Mouse (Mus musculus): ENCODE results near the gene Vmn1r1. TPM values are rescaled to one million over a fixed set of nuclear protein-coding genes. Genes with fewer than 3 reads are reported as not detected.
"Not testable (repeated sequence)": the region's sequence is repeated elsewhere in the genome, so short reads cannot be mapped to it uniquely, and the experiment has no call there.

Vmn1r1 gene
- not detected in 2 replicates for polyA plus RNA-seq (2016; fragmentation: Nextera tagmentation; extraction: Ambion mirVana)

DNA sequence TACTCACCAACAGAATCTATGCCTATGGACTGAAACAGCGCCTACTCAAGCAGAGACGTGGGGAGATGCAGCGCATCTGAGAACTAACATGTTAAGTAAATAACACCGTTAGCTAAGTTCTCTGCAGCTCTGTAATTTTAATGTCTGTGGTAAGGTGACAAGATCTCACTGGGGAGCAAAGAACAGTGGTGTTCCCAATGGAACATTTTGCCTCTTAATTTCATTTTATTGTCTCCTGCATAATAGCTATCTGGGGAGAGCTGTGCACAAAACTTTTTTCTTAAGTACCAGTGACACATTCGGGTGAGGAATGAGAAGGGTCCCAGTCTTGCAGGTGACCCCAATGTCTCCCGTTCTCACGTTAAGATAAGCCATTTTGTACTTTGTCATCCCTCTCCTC, at the start of gene Vmn1r1:
Gene Vmn1r1, minus strand, starts transcription at position 101 of the 400 bp plus-strand sequence.
- no peak for DNase-seq (ENCODE audit: extremely low spot score, low spot score)
- 0 out of 2 replicates have a peak, but pooled peaks cover 5% of the 10 kb centered on the region for H3K4me1 ChIP-seq
- no peak within 1 kb of the TSS for H3K27ac ChIP-seq
- 87% methylated on average over 7 of the region's 7 CpGs for WGBS
- H3K4me3 ChIP-seq: no peak within 1 kb of the TSS
- no peaks in the 10 kb centered on the region for H3K9me3 ChIP-seq
- H3K36me3 ChIP-seq (replicated peaks): no peaks in the 10 kb centered on the region
- H3K27me3 ChIP-seq (ENCODE audit: poor library complexity, severe bottlenecking): no peaks in the 10 kb centered on the region

DNA sequence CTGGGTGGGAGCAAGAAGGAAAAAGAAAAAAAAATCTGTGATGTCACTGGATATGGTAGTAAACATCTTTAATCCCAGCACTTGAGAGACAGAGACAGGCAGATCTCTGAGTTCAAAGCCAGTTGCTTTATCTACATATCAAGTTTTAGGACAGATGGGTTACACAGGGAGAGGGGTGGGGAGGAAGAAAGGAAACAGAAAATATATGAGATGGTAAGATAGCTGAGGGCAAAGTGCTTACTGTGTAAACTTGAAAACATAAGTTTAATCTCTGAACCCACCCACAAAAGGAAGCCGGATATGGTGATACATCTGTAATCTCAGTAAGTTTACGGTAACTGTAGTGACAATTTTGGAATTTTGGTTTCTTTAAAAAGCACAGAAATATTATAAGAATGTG, 46.0 kb upstream of the Vmn1r1 start:
- no peak for DNase-seq (ENCODE audit: extremely low spot score, low spot score)
- no peak overlapping the region for H3K4me3 ChIP-seq
- H3K36me3 ChIP-seq (replicated peaks): no peaks in the 10 kb centered on the region
- WGBS: 94% methylated on average over 2 of the region's 2 CpGs
- H3K27me3 ChIP-seq (ENCODE audit: poor library complexity, severe bottlenecking): no peaks in the 10 kb centered on the region
- no peak overlapping the region for H3K27ac ChIP-seq
- no peaks in the 10 kb centered on the region for H3K9me3 ChIP-seq
- H3K4me1 ChIP-seq: no peaks in the 10 kb centered on the region

DNA sequence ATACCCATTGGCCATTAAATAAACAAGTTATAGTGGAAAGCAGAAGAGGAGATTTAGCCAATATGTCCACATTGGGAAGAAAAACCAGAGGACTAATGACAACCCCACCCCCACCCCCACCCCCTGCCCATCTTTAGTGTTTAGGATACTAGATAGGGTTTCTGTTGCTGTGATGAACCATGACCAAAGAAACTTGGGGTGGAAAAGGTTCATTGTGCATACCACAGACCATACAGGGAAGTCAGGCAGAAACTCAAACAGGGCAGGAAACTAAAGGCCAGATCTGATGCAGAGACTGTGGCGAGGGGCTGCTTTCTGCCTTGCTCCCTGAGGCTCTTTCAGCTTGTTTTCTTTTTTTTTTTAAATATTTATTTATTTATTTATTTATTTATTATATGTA, 28.3 kb upstream of the Vmn1r1 start:
- WGBS: 82% methylated on average over 1 of the region's 1 CpGs
- no peak for DNase-seq (ENCODE audit: extremely low spot score, low spot score)
- no peak overlapping the region for H3K4me3 ChIP-seq
- no peaks in the 10 kb centered on the region for H3K36me3 ChIP-seq (replicated peaks)
- peaks cover 9% of the 10 kb centered on the region; the same call in 1 of the 2 replicates for H3K4me1 ChIP-seq
- H3K27me3 ChIP-seq (ENCODE audit: poor library complexity, severe bottlenecking): no peaks in the 10 kb centered on the region
- peaks cover under 1% of the 10 kb centered on the region; the same call in 1 of the 2 replicates for H3K9me3 ChIP-seq
- no peak overlapping the region for H3K27ac ChIP-seq

DNA sequence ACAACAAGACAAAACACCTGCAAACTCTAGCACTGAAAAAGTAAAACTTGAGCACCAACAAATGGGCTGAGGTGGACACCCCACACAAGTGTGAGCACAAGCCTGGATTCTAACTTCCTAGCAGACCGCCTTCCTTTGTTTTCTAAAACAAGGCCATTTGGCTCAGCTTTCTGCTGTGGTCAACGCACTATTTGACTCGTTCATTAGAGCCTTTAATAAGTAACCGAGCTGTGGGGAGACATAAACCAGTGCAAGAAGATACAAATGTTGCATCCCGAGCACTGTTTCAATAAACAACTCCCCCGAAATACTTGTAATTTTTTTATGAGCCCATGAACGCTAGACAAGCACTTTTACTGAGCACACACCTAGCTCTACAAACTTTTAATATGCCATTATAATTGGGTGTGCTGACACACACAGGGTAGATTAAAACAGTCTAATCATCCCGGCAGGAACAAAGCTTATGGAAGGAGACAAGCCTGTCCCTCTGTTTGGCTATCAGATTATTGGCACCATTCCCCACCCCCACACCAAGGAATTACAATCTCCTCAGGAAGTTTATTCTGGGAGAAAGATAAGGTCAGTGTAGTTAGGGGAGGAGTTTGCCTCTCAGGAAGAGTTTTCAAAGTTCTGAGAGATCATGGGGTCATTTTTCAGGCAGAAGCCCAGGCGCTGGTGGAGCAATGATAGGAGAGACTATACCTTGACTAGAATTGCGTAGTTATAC, 27.7 kb upstream of the Vmn1r1 start:
- H3K27ac ChIP-seq: no peak overlapping the region
- no peak for DNase-seq (ENCODE audit: extremely low spot score, low spot score)
- 81% methylated on average over 10 of the region's 10 CpGs for WGBS
- H3K36me3 ChIP-seq (replicated peaks): no peaks in the 10 kb centered on the region
- H3K27me3 ChIP-seq (ENCODE audit: poor library complexity, severe bottlenecking): no peaks in the 10 kb centered on the region
- peaks cover 7% of the 10 kb centered on the region; the same call in 1 of the 2 replicates for H3K9me3 ChIP-seq
- H3K4me1 ChIP-seq: peaks cover 9% of the 10 kb centered on the region; the same call in 1 of the 2 replicates
- no peak overlapping the region for H3K4me3 ChIP-seq

DNA sequence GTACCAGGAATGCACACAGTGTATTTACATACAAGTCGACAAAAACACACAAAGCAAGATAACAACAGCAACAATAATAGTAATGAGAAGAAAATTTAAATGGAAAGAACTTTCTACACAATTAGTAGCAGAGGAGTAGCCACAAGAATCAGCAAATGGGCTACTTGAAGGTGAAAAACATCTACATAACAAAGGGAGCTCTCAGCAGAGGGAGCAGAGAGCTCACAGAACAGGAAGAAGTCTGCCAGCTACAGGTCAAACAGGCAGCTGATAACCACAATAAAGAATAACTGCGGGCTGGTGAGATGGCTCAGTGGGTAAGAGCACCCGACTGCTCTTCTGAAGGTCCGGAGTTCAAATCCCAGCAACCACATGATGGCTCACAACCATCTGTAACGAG, 26.9 kb upstream of the Vmn1r1 start:
- no peak for DNase-seq (ENCODE audit: extremely low spot score, low spot score)
- Histone ChIP-seq H3K27ac (no peak overlapping the region), H3K4me3 (no peak overlapping the region), H3K36me3 (replicated peaks) (no peaks in the 10 kb centered on the region), H3K27me3 (ENCODE audit: poor library complexity, severe bottlenecking) (no peaks in the 10 kb centered on the region), H3K9me3 (peaks cover 7% of the 10 kb centered on the region; the same call in 1 of the 2 replicates), H3K4me1 (peaks cover 9% of the 10 kb centered on the region; the same call in 1 of the 2 replicates)
- WGBS: 85% methylated on average over 5 of the region's 5 CpGs

DNA sequence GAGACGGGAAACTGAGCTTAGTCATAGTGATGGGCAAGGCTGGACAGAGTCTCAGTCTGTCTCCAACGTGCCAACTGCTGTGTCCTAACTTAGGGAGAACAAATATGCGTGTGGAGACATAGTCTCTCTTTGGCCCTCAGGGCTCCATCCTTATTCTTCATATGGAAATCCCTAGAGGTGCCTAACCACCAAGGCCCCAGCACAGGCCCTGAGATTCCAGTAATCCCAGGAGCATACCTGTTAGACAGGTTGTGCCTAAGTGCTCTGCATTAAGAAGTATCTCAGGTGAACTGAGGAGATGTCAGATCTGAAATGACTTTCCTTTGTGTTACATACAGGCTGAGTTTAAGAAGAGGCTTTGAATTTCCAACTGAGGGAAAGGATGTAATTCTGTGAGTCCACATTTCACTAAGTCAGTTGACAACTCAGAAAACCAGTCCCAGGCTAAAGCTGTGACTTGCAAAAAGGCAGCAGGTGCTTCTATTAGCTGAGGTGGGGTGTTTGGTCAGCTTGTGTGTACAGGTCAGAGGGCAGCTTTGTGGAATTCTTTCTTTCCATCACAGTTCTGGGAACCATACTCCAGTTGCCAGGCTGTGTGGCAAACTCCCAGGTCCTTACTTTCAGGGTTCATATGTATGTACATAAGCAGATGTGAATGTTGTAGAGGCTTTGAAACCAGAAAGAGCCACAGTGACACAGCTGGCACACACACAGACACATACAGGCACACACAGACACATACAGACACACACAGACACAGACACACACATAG, 25.6 kb upstream of the Vmn1r1 start:
- H3K9me3 ChIP-seq: peaks cover 7% of the 10 kb centered on the region; the same call in 1 of the 2 replicates
- no peak for DNase-seq (ENCODE audit: extremely low spot score, low spot score)
- H3K27ac ChIP-seq: no peak overlapping the region
- H3K36me3 ChIP-seq (replicated peaks): no peaks in the 10 kb centered on the region
- H3K4me1 ChIP-seq: peaks cover 9% of the 10 kb centered on the region; the same call in 1 of the 2 replicates
- 73% methylated on average over 3 of the region's 3 CpGs for WGBS
- no peaks in the 10 kb centered on the region for H3K27me3 ChIP-seq (ENCODE audit: poor library complexity, severe bottlenecking)
- no peak overlapping the region for H3K4me3 ChIP-seq

DNA sequence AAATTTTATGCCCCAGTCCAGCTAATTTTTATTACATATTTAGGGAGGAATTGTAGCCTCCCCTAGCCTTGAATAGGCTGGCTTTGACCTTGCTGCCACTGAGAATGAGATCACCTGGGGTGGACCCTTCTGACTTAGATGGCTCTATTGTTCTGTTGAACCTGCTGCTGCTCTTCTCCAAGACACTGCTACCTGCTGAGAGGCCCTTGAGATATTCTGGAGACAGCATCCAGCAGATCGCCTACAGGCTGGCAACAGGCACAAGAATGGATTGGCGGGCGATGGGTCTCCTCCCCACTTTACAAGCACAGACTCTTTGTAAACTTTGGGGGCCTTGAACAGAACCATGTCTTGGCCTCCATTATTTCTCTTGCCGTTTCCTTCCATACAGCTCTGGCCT, 18.2 kb upstream of the Vmn1r1 start:
- H3K4me3 ChIP-seq; H3K27ac ChIP-seq; DNase-seq (ENCODE audit: extremely low spot score, low spot score); H3K4me1 ChIP-seq; H3K36me3 ChIP-seq (replicated peaks); H3K9me3 ChIP-seq; H3K27me3 ChIP-seq (ENCODE audit: poor library complexity, severe bottlenecking): not testable (repeated sequence)
- 71% methylated on average over 4 of the region's 4 CpGs for WGBS

DNA sequence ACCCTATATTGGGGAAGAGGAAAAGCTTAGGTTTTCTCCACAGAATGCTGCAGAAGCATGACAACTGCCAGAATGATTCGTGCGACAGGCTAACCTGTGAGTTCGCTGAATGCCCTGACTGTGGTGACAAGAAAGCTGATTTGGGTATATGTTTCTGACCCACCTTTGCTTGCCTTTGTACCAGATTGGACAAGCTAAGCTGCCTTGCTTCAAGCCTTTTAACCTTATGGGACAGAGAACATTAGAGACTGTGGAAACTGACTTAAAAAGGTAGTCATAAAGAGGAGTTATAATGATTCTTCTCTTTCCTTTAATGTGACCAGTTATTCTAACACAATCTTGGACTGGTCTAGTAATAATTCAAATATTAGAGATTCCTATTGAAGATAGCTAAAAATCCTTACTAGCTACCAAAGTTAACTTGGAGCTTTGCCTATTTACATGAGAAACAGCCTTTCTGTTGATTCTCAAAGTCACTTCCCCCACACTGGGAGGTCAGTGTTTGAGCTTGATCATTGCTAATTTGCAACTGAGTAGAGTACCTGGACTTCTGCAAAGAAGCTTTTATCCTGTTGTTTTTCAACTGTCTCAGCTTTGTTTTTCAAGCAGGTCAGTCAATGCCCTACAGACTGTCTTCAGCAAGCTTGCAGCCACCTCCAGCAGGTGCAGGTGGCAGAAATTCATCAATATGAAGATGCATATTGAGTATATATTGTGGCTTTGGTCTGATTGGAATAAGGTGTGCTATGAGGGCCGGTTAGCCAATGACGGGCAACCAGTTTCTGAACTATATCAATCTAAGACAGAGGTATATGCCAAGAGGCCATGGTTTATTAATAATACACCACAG, 17.4 kb upstream of the Vmn1r1 start:
- WGBS: 59% methylated on average over 5 of the region's 5 CpGs
- Histone ChIP-seq H3K27ac (no peak overlapping the region), H3K36me3 (replicated peaks) (no peaks in the 10 kb centered on the region), H3K27me3 (ENCODE audit: poor library complexity, severe bottlenecking) (no peaks in the 10 kb centered on the region), H3K9me3 (no peaks in the 10 kb centered on the region), H3K4me1 (no peaks in the 10 kb centered on the region), H3K4me3 (no peak overlapping the region)
- DNase-seq (ENCODE audit: extremely low spot score, low spot score): no peak

DNA sequence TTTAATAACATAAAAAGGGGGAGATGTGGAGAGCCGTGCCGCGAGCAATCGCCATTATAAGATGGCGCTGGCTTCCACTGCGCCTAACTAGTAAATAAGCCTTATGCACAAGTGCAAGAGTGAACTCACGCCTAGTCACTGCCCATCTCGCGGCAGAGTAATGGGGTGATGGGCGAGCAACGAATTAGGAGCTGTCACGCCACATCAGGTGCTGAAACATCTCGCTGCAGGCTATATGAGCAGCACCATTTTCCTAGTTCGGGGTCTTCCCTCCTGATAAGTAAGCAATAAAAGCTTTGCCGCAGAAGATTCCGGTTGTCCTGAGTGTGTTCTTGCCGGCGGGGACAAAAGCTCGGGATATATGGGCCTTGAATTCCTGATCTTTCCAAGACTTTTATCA, 12.7 kb upstream of the Vmn1r1 start:
- not testable (repeated sequence) for H3K27ac ChIP-seq; DNase-seq (ENCODE audit: extremely low spot score, low spot score); H3K9me3 ChIP-seq; H3K4me1 ChIP-seq; H3K36me3 ChIP-seq (replicated peaks); H3K4me3 ChIP-seq; H3K27me3 ChIP-seq (ENCODE audit: poor library complexity, severe bottlenecking)
- WGBS: 93% methylated on average over 19 of the region's 19 CpGs

DNA sequence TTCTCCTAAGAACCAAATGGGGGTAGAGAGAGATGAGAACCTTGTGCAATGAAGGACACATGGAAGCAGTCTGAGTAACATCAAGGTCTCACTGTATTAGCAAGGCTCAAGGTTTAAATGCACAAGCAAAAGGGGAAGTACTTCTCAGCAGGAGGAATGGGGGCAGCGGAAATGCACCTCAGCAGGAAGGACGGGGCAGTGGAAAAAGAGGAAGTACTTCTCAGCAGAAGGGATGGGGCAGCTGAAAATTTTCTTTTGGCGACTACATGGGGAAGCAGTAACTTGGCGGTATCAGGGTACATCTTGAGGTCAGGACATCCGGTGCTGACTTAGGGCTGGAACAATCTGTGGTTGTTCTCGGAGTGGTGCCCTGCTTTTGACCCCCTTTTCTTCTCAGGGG, 5.9 kb upstream of the Vmn1r1 start:
- H3K27me3 ChIP-seq (ENCODE audit: poor library complexity, severe bottlenecking); H3K4me1 ChIP-seq; H3K36me3 ChIP-seq (replicated peaks); H3K27ac ChIP-seq; H3K9me3 ChIP-seq; DNase-seq (ENCODE audit: extremely low spot score, low spot score); H3K4me3 ChIP-seq: not testable (repeated sequence)
- WGBS: 90% methylated on average over 6 of the region's 6 CpGs

DNA sequence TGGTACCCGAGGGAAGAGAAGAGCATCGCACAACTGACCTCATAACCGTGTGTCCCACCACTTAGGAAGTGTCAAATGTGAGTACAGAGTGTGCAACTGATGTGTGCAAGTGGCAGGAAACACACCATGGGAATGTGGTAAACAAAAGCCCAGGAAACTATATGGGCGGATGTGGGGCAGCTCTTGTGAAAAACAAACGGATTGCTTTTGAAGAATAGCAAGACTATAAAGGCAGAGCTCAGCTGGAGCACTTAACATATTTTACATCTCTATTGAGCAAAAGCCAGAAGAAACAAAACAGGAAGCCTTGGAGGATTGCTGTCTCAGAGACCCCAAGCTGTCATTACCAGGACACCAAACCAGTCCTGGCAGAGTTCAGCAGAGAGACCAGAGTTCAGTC, 1.3 kb downstream of the Vmn1r1 start:
- 0 out of 2 replicates have a peak, but pooled peaks cover 5% of the 10 kb centered on the region for H3K4me1 ChIP-seq
- no peak overlapping the region for H3K27ac ChIP-seq
- no peaks in the 10 kb centered on the region for H3K36me3 ChIP-seq (replicated peaks)
- no peaks in the 10 kb centered on the region for H3K9me3 ChIP-seq
- DNase-seq (ENCODE audit: extremely low spot score, low spot score): no peak
- no peak overlapping the region for H3K4me3 ChIP-seq
- 51% methylated on average over 5 of the region's 5 CpGs for WGBS
- no peaks in the 10 kb centered on the region for H3K27me3 ChIP-seq (ENCODE audit: poor library complexity, severe bottlenecking)

DNA sequence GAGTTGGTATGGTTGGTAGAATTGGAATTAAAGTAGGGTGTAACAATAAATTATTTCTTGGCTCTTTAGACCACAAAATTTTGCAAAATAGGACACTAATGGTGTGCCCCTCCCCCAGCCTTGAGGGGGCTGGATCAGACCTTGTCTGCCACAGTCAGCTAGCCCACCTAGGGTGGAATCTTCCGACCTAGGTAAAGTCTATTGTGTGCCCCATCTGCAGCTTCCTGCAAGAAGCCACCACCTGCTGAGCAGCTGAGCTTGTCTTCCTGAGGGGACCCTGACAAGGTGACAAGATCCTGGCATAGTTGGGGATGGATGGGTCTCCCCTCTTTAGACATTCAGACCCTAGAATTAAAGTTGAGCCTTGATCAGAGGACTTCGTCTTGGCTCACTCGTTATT, 4.7 kb downstream of the Vmn1r1 start:
- H3K27ac ChIP-seq: no peak overlapping the region
- no peak overlapping the region for H3K4me3 ChIP-seq
- no peaks in the 10 kb centered on the region for H3K27me3 ChIP-seq (ENCODE audit: poor library complexity, severe bottlenecking)
- no peak for DNase-seq (ENCODE audit: extremely low spot score, low spot score)
- H3K9me3 ChIP-seq: no peaks in the 10 kb centered on the region
- 82% methylated on average over 3 of the region's 3 CpGs for WGBS
- H3K4me1 ChIP-seq: 0 out of 2 replicates have a peak, but pooled peaks cover 5% of the 10 kb centered on the region
- no peaks in the 10 kb centered on the region for H3K36me3 ChIP-seq (replicated peaks)
